Mouse (Mus musculus) embryonic facial prominence, embryonic 10.5 days (tissue): ENCODE measurements around the gene Ptrh2. TPM values are rescaled to one million over a fixed set of nuclear protein-coding genes. Genes with fewer than 3 reads are reported as not detected.

ENCODE experiments used
- DNase-seq: peaks from one replicate; pipeline ENCODE4 v3.0.0-alpha.2; 2017; ENCODE audit warnings: low spot score
- H3K27ac ChIP-seq: fragments of 300-500 bp; sonication (generic); replicated peaks from 2 replicates; pipeline ENCODE4 v1.5.1; 2016; ENCODE audit warnings: mild to moderate bottlenecking
- H3K27me3 ChIP-seq: fragments of 300-500 bp; sonication (generic); replicated peaks from 2 replicates; pipeline ENCODE4 v1.6.1; 2016; ENCODE audit warnings: low read depth, mild to moderate bottlenecking; ENCODE audit not compliant: poor library complexity, severe bottlenecking
- H3K36me3 ChIP-seq: fragments of 300-500 bp; sonication (generic); replicated peaks from 2 replicates; pipeline ENCODE4 v1.6.1; 2016; ENCODE audit warnings: mild to moderate bottlenecking, moderate library complexity
- H3K4me1 ChIP-seq: fragments of 300-500 bp; sonication (generic); 2 replicates; pipeline ENCODE4 v1.6.1; 2016
- H3K4me3 ChIP-seq: fragments of 300-500 bp; sonication (generic); 2 replicates; pipeline ENCODE4 v1.5.1; 2016; ENCODE audit warnings: mild to moderate bottlenecking, moderate library complexity
- H3K9me3 ChIP-seq: fragments of 300-500 bp; sonication (generic); 2 replicates; pipeline ENCODE4 v1.6.1; 2016; ENCODE audit warnings: mild to moderate bottlenecking
- WGBS: fragments of 180-500 bp; shearing (Covaris S2); methylation state at CpG from one replicate; pipeline ENCODE4 v1.1.7; 2016; 5-methylcytosine and 5-hydroxymethylcytosine counted together
- polyA plus RNA-seq: library from polyadenylated mRNA; unstranded; fragments of >200 nt; fragmentation: Nextera tagmentation; extraction: Ambion mirVana; gene quantifications from 2 replicates; pipeline ENCODE4 v1.2.1, GENCODE M21; 2016

The Ptrh2 gene
- polyA plus RNA-seq, result 44.5 and 46.8 TPM in 2 replicates

- Histone ChIP-seq H3K4me1 (peaks cover 32% of the 10 kb centered on the region), H3K27me3 (no peaks in the 10 kb centered on the region), H3K9me3 (no peaks in the 10 kb centered on the region), H3K36me3 (peaks cover 30% of the 10 kb centered on the region), H3K4me3 (peak within 1 kb of the TSS; percentile 86), H3K27ac (peak within 1 kb of the TSS; percentile 90)
- DNase-seq, result peak; percentile 97
- WGBS, result under 1% methylated on average over 56 of the region's 56 CpGs
Observed at GRCm38 (mm10) chr11:86683395-86684125, at the start of gene Ptrh2, which contains the start of gene Vmp1. Gene Ptrh2, plus strand, starts transcription at chr11:86683985. Gene Vmp1, minus strand, starts transcription at chr11:86683836.

GRCm38 (mm10) chr11:86634396-86634795 is 49.4 kb upstream of the Ptrh2 start:
- no peak for DNase-seq
- Histone ChIP-seq H3K9me3 (no peaks in the 10 kb centered on the region), H3K27me3 (no peaks in the 10 kb centered on the region), H3K36me3 (peaks cover 32% of the 10 kb centered on the region), H3K4me3 (no peak overlapping the region), H3K27ac (no peak overlapping the region), H3K4me1 (no peaks in the 10 kb centered on the region)
- 92% methylated on average over 6 of the region's 6 CpGs for WGBS

- no peaks in the 10 kb centered on the region for H3K9me3 ChIP-seq
- 62% methylated on average over 2 of the region's 2 CpGs for WGBS
Observed at GRCm38 (mm10) chr11:86637697-86638096, 46.1 kb upstream of the Ptrh2 start.

GRCm38 (mm10) chr11:86641714-86642113 is 42.1 kb upstream of the Ptrh2 start:
- H3K27ac ChIP-seq, result no peak overlapping the region
- H3K27me3 ChIP-seq, result no peaks in the 10 kb centered on the region
- H3K36me3 ChIP-seq, result peaks cover 32% of the 10 kb centered on the region
- H3K9me3 ChIP-seq, result no peaks in the 10 kb centered on the region
- no peak overlapping the region for H3K4me3 ChIP-seq
- 92% methylated on average over 4 of the region's 4 CpGs for WGBS
- no peak for DNase-seq
- H3K4me1 ChIP-seq, result peaks cover 4% of the 10 kb centered on the region; the same call in 1 of the 2 replicates

More at GRCm38 (mm10) chr11:86637697-86638096, 46.1 kb upstream of the Ptrh2 start:
- Histone ChIP-seq H3K27ac (no peak overlapping the region), H3K4me1 (no peaks in the 10 kb centered on the region), H3K27me3 (no peaks in the 10 kb centered on the region), H3K36me3 (peaks cover 34% of the 10 kb centered on the region), H3K4me3 (no peak overlapping the region)
- DNase-seq, result no peak

- H3K27ac ChIP-seq, result no peak overlapping the region
- H3K9me3 ChIP-seq, result no peaks in the 10 kb centered on the region
- DNase-seq, result no peak
- H3K4me3 ChIP-seq, result no peak overlapping the region
- WGBS, result 95% methylated on average over 4 of the region's 4 CpGs
- peaks cover 32% of the 10 kb centered on the region for H3K36me3 ChIP-seq
- H3K27me3 ChIP-seq, result no peaks in the 10 kb centered on the region
- H3K4me1 ChIP-seq, result peaks cover 7% of the 10 kb centered on the region; the same call in 1 of the 2 replicates
Observed at GRCm38 (mm10) chr11:86644553-86644952, 39.2 kb upstream of the Ptrh2 start.

- 69% methylated on average over 7 of the region's 7 CpGs for WGBS
- Histone ChIP-seq H3K27ac (no peak overlapping the region; the same call in 1 of the 2 replicates), H3K27me3 (no peaks in the 10 kb centered on the region), H3K4me3 (no peak overlapping the region), H3K36me3 (peaks cover 21% of the 10 kb centered on the region), H3K9me3 (no peaks in the 10 kb centered on the region), H3K4me1 (peaks cover 7% of the 10 kb centered on the region; the same call in 1 of the 2 replicates)
- peak; percentile 13 for DNase-seq
Observed at GRCm38 (mm10) chr11:86646136-86646834, 37.5 kb upstream of the Ptrh2 start.

- H3K4me3 ChIP-seq, result no peak overlapping the region
- H3K9me3 ChIP-seq, result no peaks in the 10 kb centered on the region
- no peak overlapping the region for H3K27ac ChIP-seq
- WGBS, result 91% methylated on average over 3 of the region's 3 CpGs
- peaks cover 7% of the 10 kb centered on the region; the same call in 1 of the 2 replicates for H3K4me1 ChIP-seq
- no peaks in the 10 kb centered on the region for H3K27me3 ChIP-seq
- H3K36me3 ChIP-seq, result peaks cover 19% of the 10 kb centered on the region
- no peak for DNase-seq
Observed at GRCm38 (mm10) chr11:86646885-86647459, 36.8 kb upstream of the Ptrh2 start.

GRCm38 (mm10) chr11:86647706-86648447 is 35.9 kb upstream of the Ptrh2 start:
- Histone ChIP-seq H3K36me3 (peaks cover 10% of the 10 kb centered on the region), H3K9me3 (no peaks in the 10 kb centered on the region), H3K4me1 (peaks cover 7% of the 10 kb centered on the region; the same call in 1 of the 2 replicates), H3K27me3 (no peaks in the 10 kb centered on the region), H3K4me3 (no peak overlapping the region), H3K27ac (peak overlapping the region; percentile 40; the same call in 1 of the 2 replicates)
- 80% methylated on average over 15 of the region's 15 CpGs for WGBS
- DNase-seq, result no peak

- H3K27me3 ChIP-seq, result no peaks in the 10 kb centered on the region
- no peak for DNase-seq
- H3K4me1 ChIP-seq, result peaks cover 7% of the 10 kb centered on the region; the same call in 1 of the 2 replicates
- no peaks in the 10 kb centered on the region for H3K9me3 ChIP-seq
- no peak overlapping the region for H3K27ac ChIP-seq
- H3K4me3 ChIP-seq, result no peak overlapping the region
- WGBS, result 80% methylated on average over 1 of the region's 1 CpGs
- H3K36me3 ChIP-seq, result 0 out of 2 replicates have a peak, but pooled peaks cover 3% of the 10 kb centered on the region
Observed at GRCm38 (mm10) chr11:86649542-86649941, 34.2 kb upstream of the Ptrh2 start.

- Histone ChIP-seq H3K27me3 (no peaks in the 10 kb centered on the region), H3K4me1 (peaks cover 7% of the 10 kb centered on the region; the same call in 1 of the 2 replicates), H3K27ac (no peak overlapping the region), H3K36me3 (no peaks in the 10 kb centered on the region), H3K9me3 (no peaks in the 10 kb centered on the region), H3K4me3 (no peak overlapping the region)
- DNase-seq, result no peak
- WGBS, result 65% methylated on average over 6 of the region's 6 CpGs
Observed at GRCm38 (mm10) chr11:86650676-86651075, 33.1 kb upstream of the Ptrh2 start.

- Histone ChIP-seq H3K4me3 (no peak overlapping the region), H3K4me1 (no peaks in the 10 kb centered on the region), H3K36me3 (0 out of 2 replicates have a peak, but pooled peaks cover 5% of the 10 kb centered on the region), H3K27me3 (no peaks in the 10 kb centered on the region), H3K27ac (no peak overlapping the region), H3K9me3 (no peaks in the 10 kb centered on the region)
- 95% methylated on average over 4 of the region's 4 CpGs for WGBS
- no peak for DNase-seq
Observed at GRCm38 (mm10) chr11:86652578-86652979, 31.2 kb upstream of the Ptrh2 start.

- peak; percentile 29 for DNase-seq
- 45% methylated on average over 3 of the region's 3 CpGs for WGBS
Observed at GRCm38 (mm10) chr11:86653446-86653845, 30.3 kb upstream of the Ptrh2 start.

More at GRCm38 (mm10) chr11:86653446-86653845, 30.3 kb upstream of the Ptrh2 start:
- Histone ChIP-seq H3K27me3 (no peaks in the 10 kb centered on the region), H3K4me1 (no peaks in the 10 kb centered on the region), H3K36me3 (0 out of 2 replicates have a peak, but pooled peaks cover 5% of the 10 kb centered on the region), H3K27ac (no peak overlapping the region), H3K9me3 (no peaks in the 10 kb centered on the region), H3K4me3 (no peak overlapping the region)
